In the genomic region with DNA sequence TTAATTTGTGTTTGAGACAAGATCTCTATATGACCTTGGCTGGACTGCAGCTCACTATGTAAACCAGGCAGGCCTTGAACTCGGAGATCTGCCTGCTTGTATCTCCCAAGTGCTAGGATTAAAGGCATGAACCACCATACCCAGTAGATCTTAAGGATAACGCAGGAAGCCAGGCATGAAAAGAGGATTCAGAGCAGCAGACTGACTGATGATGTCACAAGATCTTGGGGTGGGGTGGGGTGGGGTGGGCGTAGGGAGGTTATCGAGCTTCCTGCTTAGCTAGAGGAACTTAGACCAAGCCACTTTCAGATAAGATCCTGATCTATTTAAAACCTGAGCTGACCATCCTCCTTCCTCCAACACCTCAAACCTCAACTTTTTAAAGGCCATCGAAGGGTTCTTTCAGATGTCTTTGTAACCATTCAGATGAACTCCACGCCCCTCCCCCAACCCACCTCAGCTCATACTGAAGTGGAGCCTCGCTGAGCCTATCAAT, we compare ENCODE assay signal across 19 mouse cellular contexts.
DNase-seq lines count a peak whose midpoint lies in the region; ATAC-seq and TF ChIP-seq lines count a peak whose summit lies in the region.
"Had no signal": no experiment of that assay in that cellular context is flagged by ENCODE, and none has a peak within 500 bp of the region (broad histone marks: within the 10 kb centered on the region; RNA-seq: fewer than 3 reads in every experiment).

No protein-coding gene starts in this region.

- no peaks in the 10 kb centered on the region for H3K27me3 ChIP-seq in heart, embryonic 10.5 days (ENCODE audit: insufficient read depth, poor library complexity, severe bottlenecking)
- no peaks in the 10 kb centered on the region for H3K27me3 ChIP-seq in neural tube, embryonic 13.5 days
- H3K27me3 ChIP-seq in neural tube, embryonic 15.5 days (replicated peaks): no peaks in the 10 kb centered on the region
- no peaks in the 10 kb centered on the region for H3K27me3 ChIP-seq in heart, adult 2 months (ENCODE audit: control insufficient read depth, insufficient read depth, low read length)
- H3K27me3 ChIP-seq: heart, embryonic 12.5 days had no signal

- TF ChIP-seq EP300 in heart, adult 2 months (IDR thresholded peaks at IDR 0.05; ENCODE audit: insufficient read depth, low read depth, low read length): no peak

- 0 out of 2 replicates have a peak overlapping the region, but pooled peaks have one; percentile 1 for H3K27ac ChIP-seq in heart, embryonic 10.5 days
- no peak overlapping the region for H3K27ac ChIP-seq in neural tube, embryonic 13.5 days (replicated peaks)
- no peak overlapping the region for H3K27ac ChIP-seq in neural tube, embryonic 15.5 days (replicated peaks)
- no peak overlapping the region for H3K27ac ChIP-seq in heart, adult 2 months
- H3K27ac ChIP-seq: embryonic facial prominence, embryonic 13.5 days; forebrain, embryonic 13.5 days; hindbrain, embryonic 15.5 days had no signal

- no peak for ATAC-seq in neural tube, embryonic 13.5 days (ENCODE audit: low read depth)
- no peak for ATAC-seq in neural tube, embryonic 15.5 days (ENCODE audit: low FRiP score)
- ATAC-seq in megakaryocyte, adult 5-6 weeks (ENCODE audit: poor library complexity, severe bottlenecking): peak; percentile 68
- ATAC-seq: forebrain, embryonic 13.5 days; forebrain, postnatal 0 days had no signal

- H3K4me1 ChIP-seq in heart, embryonic 10.5 days: peaks cover 42% of the 10 kb centered on the region
- H3K4me1 ChIP-seq in neural tube, embryonic 13.5 days (replicated peaks): peaks cover 78% of the 10 kb centered on the region
- peaks cover 38% of the 10 kb centered on the region for H3K4me1 ChIP-seq in neural tube, embryonic 15.5 days
- H3K4me1 ChIP-seq in heart, adult 2 months (ENCODE audit: control insufficient read depth, insufficient read depth, low read length): peaks cover 8% of the 10 kb centered on the region; the same call in 1 of the 2 replicates

- H3K9me3 ChIP-seq in heart, embryonic 10.5 days: no peaks in the 10 kb centered on the region
- H3K9me3 ChIP-seq in neural tube, embryonic 13.5 days: no peaks in the 10 kb centered on the region
- H3K9me3 ChIP-seq in neural tube, embryonic 15.5 days (replicated peaks): no peaks in the 10 kb centered on the region
- H3K9me3 ChIP-seq: embryonic facial prominence, embryonic 13.5 days; forebrain, embryonic 13.5 days; heart, embryonic 12.5 days; hindbrain, embryonic 15.5 days had no signal

- no peak for TF ChIP-seq CTCF in heart, adult 2 months (IDR thresholded peaks at IDR 0.05)

- 0 out of 2 replicates have a peak, but pooled peaks cover 1% of the 10 kb centered on the region for H3K79me2 ChIP-seq in heart, adult 2 months (replicated peaks; ENCODE audit: control insufficient read depth, insufficient read depth, low read length)

- no peaks in the 10 kb centered on the region for H3K36me3 ChIP-seq in heart, embryonic 10.5 days
- H3K36me3 ChIP-seq in neural tube, embryonic 13.5 days: no peaks in the 10 kb centered on the region
- H3K36me3 ChIP-seq in neural tube, embryonic 15.5 days: no peaks in the 10 kb centered on the region
- H3K36me3 ChIP-seq in heart, adult 2 months (ENCODE audit: control insufficient read depth, insufficient read depth, low read length): peaks cover 2% of the 10 kb centered on the region; the same call in 1 of the 2 replicates
- H3K36me3 ChIP-seq: embryonic facial prominence, embryonic 13.5 days; heart, embryonic 12.5 days; hindbrain, embryonic 15.5 days had no signal

- no peak for TF ChIP-seq POLR2A in heart, adult 2 months (IDR thresholded peaks at IDR 0.05; ENCODE audit: insufficient read depth, low read depth, low read length)

- WGBS in heart, embryonic 10.5 days: 29% methylated on average over 7 of the region's 7 CpGs
- WGBS in neural tube, embryonic 13.5 days: 44% methylated on average over 7 of the region's 7 CpGs
- WGBS in neural tube, embryonic 15.5 days: 43% methylated on average over 7 of the region's 7 CpGs
- 43% methylated on average over 7 of the region's 7 CpGs for WGBS in heart, adult 2 months

- intact Hi-C loops in heart, adult 2 months (cut with DNase I): loop anchor here (5.0 kb wide), 1 partner anchor 72 kb away; no protein-coding TSS in a partner anchor

- DNase-seq in heart, embryonic 10.5 days (ENCODE audit: low spot score): no peak
- DNase-seq in heart, adult 9 months (ENCODE audit: low spot score in 2 of 2): no peak
- peak; percentile 13 for DNase-seq in ZHBTc4 (ENCODE audit: low read depth, low spot score)
- no peak for DNase-seq in testis, postnatal 14 days (ENCODE audit: low spot score)
- no peak for DNase-seq in heart, adult 2 months
- DNase-seq: adrenal gland, adult 2 months; adrenal gland, postnatal 25 days; cerebellum, adult 2 months; cerebellum, postnatal 10 days; forebrain, postnatal 0 days; gastrocnemius, postnatal 14 days; heart, adult 11 months had no signal

- H3K9ac ChIP-seq in neural tube, embryonic 13.5 days: no peak overlapping the region
- no peak overlapping the region for H3K9ac ChIP-seq in neural tube, embryonic 15.5 days (replicated peaks)
- H3K9ac ChIP-seq in heart, adult 2 months (ENCODE audit: low read depth, low read length): no peak overlapping the region
- H3K9ac ChIP-seq: embryonic facial prominence, embryonic 13.5 days; forebrain, embryonic 13.5 days; forebrain, postnatal 0 days; heart, embryonic 12.5 days; hindbrain, embryonic 15.5 days had no signal

- peak overlapping the region; percentile 78 for H3K4me2 ChIP-seq in neural tube, embryonic 13.5 days
- no peak overlapping the region for H3K4me2 ChIP-seq in neural tube, embryonic 15.5 days
- H3K4me2 ChIP-seq: embryonic facial prominence, embryonic 13.5 days; forebrain, embryonic 13.5 days; heart, embryonic 12.5 days; hindbrain, embryonic 15.5 days had no signal

- no peak overlapping the region for H3K4me3 ChIP-seq in heart, embryonic 10.5 days
- no peak overlapping the region for H3K4me3 ChIP-seq in neural tube, embryonic 13.5 days
- H3K4me3 ChIP-seq in neural tube, embryonic 15.5 days (replicated peaks): no peak overlapping the region
- no peak overlapping the region for H3K4me3 ChIP-seq in heart, adult 2 months
- H3K4me3 ChIP-seq: embryonic facial prominence, embryonic 13.5 days; forebrain, embryonic 13.5 days; heart, embryonic 12.5 days; hindbrain, embryonic 15.5 days had no signal
